Mouse (Mus musculus): ENCODE data around the gene H2-T23.
"Not testable (repeated sequence)": the region's sequence is repeated elsewhere in the genome, so short reads cannot be mapped to it uniquely, and the experiment has no call there.

GRCm38 (mm10) chr17:36042610-36043169 lies 10.0 kb upstream of the H2-T23 start, which contains the start of the genes H2-T22 and Gm6034:
- TF ChIP-seq CTCF (IDR thresholded peaks at IDR 0.05; ENCODE audit: low read depth, low read length); EP300 (IDR thresholded peaks at IDR 0.05; ENCODE audit: insufficient read depth, low read depth, low read length): not testable (repeated sequence)

Measured in ES-Bruce4 (cell line).